9 mouse cellular contexts compared by ENCODE assay signal in the genomic region with DNA sequence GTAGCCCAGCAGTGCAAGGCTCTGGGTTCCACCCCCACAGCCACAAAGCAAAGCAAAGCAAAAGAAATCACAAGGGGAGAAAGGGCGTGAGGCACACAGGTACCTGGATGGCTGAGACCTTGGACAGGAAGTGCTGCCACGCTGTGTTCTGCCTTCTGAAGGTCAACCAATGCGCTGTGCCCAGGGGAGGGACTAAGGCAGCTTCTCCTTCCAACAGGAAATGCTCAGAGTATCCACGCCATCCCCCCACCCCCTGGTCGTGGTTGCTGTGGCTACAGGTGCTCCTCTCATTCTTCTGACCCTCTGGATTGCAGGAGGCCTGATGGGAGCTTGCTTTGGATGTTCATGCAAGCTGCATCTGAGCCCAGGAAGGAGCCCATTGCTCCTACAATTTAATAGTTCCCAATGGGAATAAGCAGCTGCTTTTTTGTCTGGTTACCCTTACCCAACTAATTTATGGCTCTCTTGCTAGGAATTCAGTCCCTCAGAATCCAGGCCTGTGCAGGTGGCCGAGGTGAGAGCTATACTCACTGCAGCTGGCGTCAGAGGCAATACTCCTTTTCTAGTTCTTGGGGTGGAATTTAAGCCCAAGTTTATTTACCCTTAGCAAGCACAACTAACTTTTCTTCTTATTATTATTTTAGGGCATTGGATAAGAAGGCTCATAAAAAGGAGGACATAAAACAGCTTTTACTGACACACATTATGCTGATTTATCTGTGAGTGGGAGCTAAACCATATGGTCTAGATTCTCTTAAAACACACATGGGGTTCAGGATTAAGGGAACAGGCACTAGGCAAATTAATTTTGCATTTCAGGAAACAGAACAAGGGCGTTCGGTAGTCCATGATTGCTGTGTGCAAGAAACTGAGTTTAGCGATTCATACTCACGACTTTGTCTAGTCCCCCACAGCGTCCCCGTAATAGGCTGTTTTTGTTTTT.
A peak's percentile ranks its signal among the peaks of the same experiment; 100 is the strongest.
DNase-seq lines count a peak whose midpoint lies in the region; ATAC-seq and TF ChIP-seq lines count a peak whose summit lies in the region.
"Had no signal": no experiment of that assay in that cellular context is flagged by ENCODE, and none has a peak within 500 bp of the region (broad histone marks: within the 10 kb centered on the region; RNA-seq: fewer than 3 reads in every experiment).

No protein-coding gene starts in this region.

- H3K27ac ChIP-seq in ES-E14 (ENCODE audit: insufficient read depth, low read depth, low read length, poor library complexity, severe bottlenecking) = no peak overlapping the region
- no peak overlapping the region for H3K27ac ChIP-seq in intestine, embryonic 15.5 days
- H3K27ac ChIP-seq: heart, embryonic 15.5 days had no signal

- H3K4me2 ChIP-seq in intestine, embryonic 15.5 days (replicated peaks) = peak overlapping the region; percentile 30; the same call in 1 of the 2 replicates
- H3K4me2 ChIP-seq: heart, embryonic 15.5 days had no signal

- 62% methylated on average over 13 of the region's 13 CpGs for WGBS in intestine, embryonic 15.5 days

- intact Hi-C loops in left cerebral cortex, postnatal 36 days (cut with DNase I) = no loop called here
- intact Hi-C loops in heart, postnatal 25 days (cut with DNase I) = no loop called here

- no peaks in the 10 kb centered on the region for H3K27me3 ChIP-seq in intestine, embryonic 15.5 days (replicated peaks)
- no peaks in the 10 kb centered on the region for H3K27me3 ChIP-seq in megakaryocyte, embryonic 14.5 days (replicated peaks)
- H3K27me3 ChIP-seq: heart, embryonic 15.5 days had no signal

- H3K36me3 ChIP-seq in ES-E14 (ENCODE audit: control insufficient read depth, insufficient read depth, low read length, poor library complexity, severe bottlenecking) = no peaks in the 10 kb centered on the region
- no peaks in the 10 kb centered on the region for H3K36me3 ChIP-seq in intestine, embryonic 15.5 days
- no peaks in the 10 kb centered on the region for H3K36me3 ChIP-seq in megakaryocyte, embryonic 14.5 days (replicated peaks; ENCODE audit: low read length)
- H3K36me3 ChIP-seq: heart, embryonic 15.5 days had no signal

- peak; percentile 83 for ATAC-seq in intestine, embryonic 15.5 days
- ATAC-seq in erythroid progenitor cell, adult 5-6 weeks (replicated peaks; ENCODE audit: low FRiP score, poor library complexity, severe bottlenecking) = no peak
- no peak for ATAC-seq in erythroblast, adult 5-6 weeks (replicated peaks; ENCODE audit: low FRiP score, poor library complexity, severe bottlenecking)

- in situ Hi-C loops in ES-E14 (cut with MboI; ENCODE audit: low sequenced_read_pairs in 2 of 2, unreplicated experiment in 2 of 2) = no loop called here

- H3K9me3 ChIP-seq in ES-E14 (ENCODE audit: control insufficient read depth, insufficient read depth, low read depth, low read length) = no peaks in the 10 kb centered on the region
- H3K9me3 ChIP-seq in intestine, embryonic 15.5 days = no peaks in the 10 kb centered on the region
- no peaks in the 10 kb centered on the region; the same call in 1 of the 2 replicates for H3K9me3 ChIP-seq in megakaryocyte, embryonic 14.5 days
- H3K9me3 ChIP-seq: heart, embryonic 15.5 days had no signal

- DNase-seq in left cerebral cortex, adult 11 months (ENCODE audit: low spot score) = peak; percentile 7
- DNase-seq in left cerebral cortex, postnatal 36 days (ENCODE audit: low spot score in 2 of 2) = no peak
- DNase-seq in ES-E14 (ENCODE audit: low read depth, low spot score) = peak; percentile 48
- DNase-seq in heart, postnatal 25 days (ENCODE audit: low spot score) = no peak

- H3K4me3 ChIP-seq in ES-E14 (ENCODE audit: insufficient read depth in 1 of 2, low read depth in 1 of 2, low read length in 2 of 2, poor library complexity in 1 of 2, severe bottlenecking in 1 of 2) = no peak overlapping the region
- no peak overlapping the region for H3K4me3 ChIP-seq in intestine, embryonic 15.5 days (replicated peaks)
- peak overlapping the region; percentile 33 for H3K4me3 ChIP-seq in megakaryocyte, embryonic 14.5 days (replicated peaks)
- H3K4me3 ChIP-seq: heart, embryonic 15.5 days had no signal

- no peaks in the 10 kb centered on the region; a peak in 1 of 4 replicates for H3K4me1 ChIP-seq in ES-E14 (ENCODE audit: control insufficient read depth in 2 of 2, insufficient read depth in 2 of 2, low read length in 2 of 2, poor library complexity in 1 of 2)
- peaks cover 5% of the 10 kb centered on the region for H3K4me1 ChIP-seq in intestine, embryonic 15.5 days (replicated peaks)
- no peaks in the 10 kb centered on the region for H3K4me1 ChIP-seq in megakaryocyte, embryonic 14.5 days
- H3K4me1 ChIP-seq: heart, embryonic 15.5 days had no signal

- H3K9ac ChIP-seq in ES-E14 (ENCODE audit: insufficient read depth, low read depth, low read length, poor library complexity, severe bottlenecking) = no peak overlapping the region
- H3K9ac ChIP-seq in intestine, embryonic 15.5 days = no peak overlapping the region
- H3K9ac ChIP-seq: heart, embryonic 15.5 days had no signal

TF ChIP-seq in ES-E14, 5 proteins besides CTCF, POLR2A, EP300 and RAD21:
- TF ChIP-seq MAFK (IDR thresholded peaks at IDR 0.05; ENCODE audit: insufficient read depth, low read depth, low read length) (no peak), HCFC1 (IDR thresholded peaks at IDR 0.05; ENCODE audit: borderline replicate concordance, insufficient read depth, low read length) (no peak), CHD2 (IDR thresholded peaks at IDR 0.05; ENCODE audit: low read depth, low read length) (no peak), ZC3H11A (IDR thresholded peaks at IDR 0.05; ENCODE audit: borderline replicate concordance, low read depth, low read length) (no peak), ZNF384 (IDR thresholded peaks at IDR 0.05; ENCODE audit: low read depth, low read length) (no peak)

Comparison
In these comparisons a context has a peak if more than half of its experiments do, and no peak if none do; other contexts are left out.
1. DNase-seq: peak in left cerebral cortex, adult 11 months (single experiment) and ES-E14 (single experiment); none in left cerebral cortex, postnatal 36 days (0 of 2) and heart, postnatal 25 days (single experiment).